Mouse (Mus musculus) bone marrow, adult 2 months (tissue): ENCODE results near the gene Uck2.

Experiments used
- CTCF ChIP-seq: fragments of 200-500 bp; IDR thresholded peaks from 2 replicates; pipeline ENCODE4 v1.5.1; 2011; ENCODE audit warnings: low read length, control low read depth; ENCODE audit not compliant: control insufficient read depth, insufficient read depth
- POLR2A ChIP-seq: fragments of 200-500 bp; IDR thresholded peaks from 2 replicates; pipeline ENCODE4 v1.6.1; 2011; ENCODE audit warnings: low read depth, mild to moderate bottlenecking, control low read depth, low read length, borderline replicate concordance; ENCODE audit not compliant: control insufficient read depth

GRCm38 (mm10) chr1:167282112-167282511 lies 3.0 kb downstream of the Uck2 start:
- no peak for TF ChIP-seq POLR2A
- TF ChIP-seq CTCF = no peak
